Mouse (Mus musculus) left cerebral cortex, adult 11 months (tissue): Measurements from ENCODE around the gene BC025920.

Source experiments
- DNase-seq: peaks from one replicate; pipeline ENCODE4 v3.0.0; 2022; ENCODE audit warnings: low spot score

BC025920 gene

DNA sequence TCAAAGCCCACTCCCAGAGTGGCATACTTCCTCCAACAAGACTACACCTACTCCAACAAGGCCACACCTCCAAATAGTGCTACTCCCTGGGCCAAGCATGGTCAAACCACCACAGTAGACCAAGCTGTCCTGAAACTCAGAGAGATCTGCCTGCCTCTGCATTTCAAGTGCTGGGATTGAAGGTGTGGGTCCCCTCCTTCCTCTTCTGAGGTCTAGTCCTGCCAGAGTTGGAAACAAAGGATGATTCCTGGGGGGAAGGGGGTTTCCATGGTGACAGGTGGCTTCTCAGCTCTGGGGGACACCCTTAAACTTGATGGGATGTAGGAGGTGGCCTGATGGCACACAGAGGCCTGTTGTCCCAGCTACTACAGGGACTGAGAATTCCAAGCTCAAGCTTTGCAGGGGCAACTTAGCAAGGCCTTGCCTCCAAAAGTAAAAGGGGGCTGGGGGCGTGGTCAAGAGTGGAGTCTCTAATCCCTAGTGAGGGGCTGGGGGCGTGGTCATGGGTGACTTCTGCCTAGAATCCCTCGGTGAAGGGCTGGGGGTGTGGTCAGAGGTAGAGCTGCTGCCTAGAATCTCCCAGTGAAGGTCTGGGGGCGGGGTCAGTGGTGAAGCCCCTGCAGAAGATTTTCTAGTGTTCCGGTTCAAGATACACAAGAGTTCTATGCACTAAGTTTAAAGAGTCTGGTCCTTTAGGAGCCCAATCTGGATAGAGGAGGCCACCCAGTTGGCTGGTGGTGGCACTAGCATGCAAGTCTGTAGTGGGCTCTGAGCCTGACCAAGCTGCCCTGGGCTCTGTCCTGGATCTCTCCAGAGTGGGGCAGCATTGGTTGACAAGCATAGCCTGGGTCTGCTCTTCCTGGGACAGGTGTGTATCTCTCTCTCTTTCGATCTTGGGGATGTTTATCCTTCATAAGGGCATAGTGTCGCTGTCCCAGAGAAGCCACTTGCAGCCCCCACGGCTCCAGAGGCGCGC is 31.7 kb upstream of the BC025920 start, which contains the start of gene Tle2:
Gene Tle2 (plus strand): TSS at position 481 of the 976 bp plus-strand sequence.
- DNase-seq: no peak

- no peak for DNase-seq
Measured at GRCm38 (mm10) chr10:81575208-81575631, 30.9 kb upstream of the BC025920 start.

- DNase-seq: no peak
Measured at GRCm38 (mm10) chr10:81575695-81576094, 30.4 kb upstream of the BC025920 start.

- no peak for DNase-seq
Measured at GRCm38 (mm10) chr10:81579967-81580366, 26.1 kb upstream of the BC025920 start.

DNA sequence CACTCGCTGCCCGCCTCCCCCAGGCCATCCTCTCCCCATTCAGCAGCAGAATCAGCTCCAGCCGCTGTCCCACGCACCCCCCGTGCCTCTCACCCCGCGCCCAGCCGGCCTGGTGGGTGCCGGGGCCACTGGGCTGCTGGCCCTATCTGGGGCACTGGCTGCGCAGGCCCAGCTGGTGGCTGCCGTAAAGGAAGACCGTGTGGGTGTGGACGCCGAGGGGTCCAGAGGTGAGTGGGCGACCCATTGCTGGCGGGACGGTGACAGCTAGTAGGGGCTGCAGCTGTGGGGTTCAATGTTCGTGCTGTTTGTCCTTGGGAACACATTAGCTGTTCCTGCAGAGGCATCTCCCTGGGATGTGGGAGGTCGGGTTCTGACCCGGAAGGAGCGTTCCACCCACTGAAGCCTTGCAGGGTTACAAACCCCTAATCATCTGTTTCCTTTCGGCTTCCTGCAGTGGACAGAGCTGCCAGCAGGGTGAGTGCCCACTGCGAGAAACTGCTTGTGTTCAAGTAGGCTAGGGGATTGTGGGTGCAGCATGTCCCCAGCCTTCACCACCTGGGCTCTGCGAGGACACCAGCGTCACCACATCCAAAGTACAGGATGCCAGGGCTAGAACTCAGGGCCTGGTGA is 25.5 kb upstream of the BC025920 start:
- no peak for DNase-seq

DNA sequence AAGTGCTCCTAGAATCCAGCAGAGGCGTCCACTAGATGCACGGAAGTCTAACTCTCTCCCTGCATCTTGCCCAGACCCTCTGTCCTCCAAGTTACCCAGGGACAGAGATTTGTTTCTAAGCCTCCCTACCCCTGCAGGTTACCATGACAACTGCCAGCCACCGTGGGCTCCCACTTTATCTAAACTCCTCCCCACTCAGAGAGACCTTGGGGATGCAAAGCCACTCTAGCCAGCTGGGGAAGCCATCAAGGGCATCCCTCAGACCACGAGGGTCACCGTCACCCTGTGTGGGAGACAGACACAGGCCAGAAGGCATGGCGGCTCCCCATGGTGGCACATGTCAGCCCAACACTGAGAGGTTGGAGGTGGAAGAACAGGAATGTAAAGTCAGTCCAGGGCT is 22.7 kb upstream of the BC025920 start:
- no peak for DNase-seq

DNA sequence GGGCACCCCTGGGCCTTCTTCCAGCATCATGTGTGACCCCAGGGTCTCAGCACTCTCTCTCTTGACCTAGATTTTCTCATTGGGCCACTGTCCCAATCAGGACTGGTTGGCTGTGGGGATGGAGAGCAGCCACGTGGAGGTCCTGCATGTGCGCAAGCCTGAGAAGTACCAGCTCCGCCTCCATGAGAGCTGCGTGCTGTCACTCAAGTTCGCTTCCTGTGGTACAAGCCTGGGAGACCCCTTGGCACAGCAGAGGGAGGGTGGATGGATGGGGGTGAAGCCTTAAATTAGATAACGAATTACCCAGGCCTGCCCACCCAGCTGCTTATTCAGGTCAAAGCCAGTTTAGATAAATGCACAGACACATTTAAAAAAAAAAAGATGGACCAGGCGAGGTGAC is 17.3 kb upstream of the BC025920 start:
- DNase-seq: no peak

DNA sequence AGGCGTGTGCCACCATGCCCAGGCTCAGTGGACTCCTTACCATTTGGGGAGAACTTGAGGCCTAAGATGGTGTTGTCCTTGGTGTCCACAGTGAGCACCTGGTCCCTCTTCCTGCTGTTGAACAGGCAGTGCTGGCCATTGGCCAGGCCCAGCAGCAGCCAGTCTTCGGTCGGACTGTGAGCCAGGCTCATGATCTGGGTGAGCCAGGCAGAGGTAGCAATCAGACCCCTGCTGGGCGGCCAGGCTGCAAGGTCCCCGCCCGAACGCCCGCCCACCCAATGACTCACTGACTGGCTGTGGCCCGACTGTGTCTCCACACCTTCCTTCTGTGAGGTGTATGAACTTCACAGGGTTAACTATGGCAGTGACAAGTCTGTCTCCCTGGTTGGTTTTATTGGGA is 14.2 kb upstream of the BC025920 start:
- DNase-seq: no peak

DNA sequence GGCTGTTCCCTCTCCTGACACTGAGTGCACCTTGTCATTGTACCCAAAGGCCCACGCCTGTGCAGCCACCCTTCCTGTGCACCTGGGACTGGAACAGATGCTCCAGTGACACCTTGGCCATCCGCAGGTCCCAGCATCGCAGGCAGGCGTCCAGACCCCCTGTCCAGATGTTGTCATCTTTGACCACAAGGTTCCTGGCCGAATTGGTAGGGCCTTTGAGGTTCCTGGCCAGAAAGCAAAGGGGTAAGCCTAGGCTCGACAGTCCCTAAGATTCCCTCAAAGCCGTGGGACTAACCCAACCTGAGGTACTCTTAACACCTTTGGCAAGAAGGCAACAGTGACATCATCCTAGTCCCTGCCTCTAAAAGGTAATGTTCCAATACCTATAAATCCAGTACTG is 13.4 kb upstream of the BC025920 start:
- no peak for DNase-seq

- DNase-seq: no peak
Measured at GRCm38 (mm10) chr10:81593223-81593622, 12.8 kb upstream of the BC025920 start.

- no peak for DNase-seq
Measured at GRCm38 (mm10) chr10:81593935-81594334, 12.1 kb upstream of the BC025920 start.

DNA sequence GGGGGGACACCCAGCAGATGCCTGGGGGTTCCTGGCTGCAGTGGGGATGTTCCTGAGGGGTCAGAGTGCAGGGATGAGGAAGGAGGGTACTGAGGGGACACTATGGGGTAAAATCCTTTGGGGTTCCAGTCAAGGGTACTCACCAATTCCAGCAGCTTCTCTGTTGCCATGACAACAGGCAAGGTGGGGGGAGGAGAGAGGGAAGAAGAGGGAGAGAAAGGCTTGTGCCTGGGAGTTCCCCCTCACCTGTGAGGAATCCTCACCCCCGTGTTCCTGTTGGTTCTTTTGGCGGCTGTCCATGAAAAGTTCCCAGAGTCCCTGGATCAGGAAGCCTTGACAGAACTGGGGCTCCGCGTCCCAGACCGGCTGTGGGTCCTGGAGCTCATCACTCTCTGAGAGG is 10.5 kb upstream of the BC025920 start:
- DNase-seq: no peak

- no peak for DNase-seq
Measured at GRCm38 (mm10) chr10:81596611-81597010, 9.5 kb upstream of the BC025920 start.

GRCm38 (mm10) chr10:81597137-81597950 is 8.7 kb upstream of the BC025920 start:
- DNase-seq: no peak

GRCm38 (mm10) chr10:81598342-81598741 is 7.7 kb upstream of the BC025920 start:
- DNase-seq: no peak

DNA sequence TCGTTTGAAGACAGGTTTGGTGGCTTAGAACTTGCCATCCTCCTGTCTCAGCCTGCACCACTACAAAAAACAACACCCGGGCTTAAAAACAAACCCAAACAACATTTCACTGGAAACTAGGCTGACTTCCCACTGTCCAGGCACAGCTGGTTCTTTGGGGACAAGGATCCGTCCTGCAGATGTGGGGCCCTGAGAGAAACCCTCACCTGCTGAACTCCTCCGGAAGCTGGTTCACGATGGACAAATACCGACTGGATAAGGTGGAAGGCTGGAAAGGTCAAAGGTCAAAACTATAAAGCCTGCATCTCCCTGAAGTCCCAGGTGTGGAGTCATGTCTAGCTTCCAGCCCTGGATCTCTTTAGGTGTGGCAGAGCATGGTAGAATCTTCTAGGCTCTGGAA is 7.2 kb upstream of the BC025920 start:
- no peak for DNase-seq

DNA sequence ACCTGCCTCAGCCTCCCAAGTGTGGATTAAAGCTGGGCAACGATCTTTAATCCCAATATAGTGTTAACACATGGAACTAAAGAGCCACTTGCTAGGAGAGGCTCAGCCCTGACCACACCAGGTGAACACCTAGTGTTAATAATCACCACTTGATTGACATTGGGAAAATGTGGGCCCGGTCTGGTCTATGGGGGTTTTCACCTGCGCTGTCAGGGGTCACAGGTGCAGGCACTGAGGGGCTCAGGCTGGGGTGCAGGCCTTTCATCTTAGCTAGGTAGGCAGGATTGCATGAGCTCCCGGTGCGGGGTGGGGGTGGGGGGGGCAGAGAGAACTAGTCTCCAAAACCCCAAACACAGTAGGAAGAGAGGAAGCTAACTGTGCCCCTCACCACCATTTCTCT is 6.4 kb upstream of the BC025920 start:
- no peak for DNase-seq

GRCm38 (mm10) chr10:81600096-81600495 is 6.0 kb upstream of the BC025920 start:
- DNase-seq: no peak

GRCm38 (mm10) chr10:81600738-81601203 is 5.3 kb upstream of the BC025920 start, which contains the start of gene Tle6:
Gene Tle6 (minus strand): TSS chr10:81601073.
- peak; percentile 91 for DNase-seq

- DNase-seq: no peak
Measured at GRCm38 (mm10) chr10:81601396-81601905, 4.6 kb upstream of the BC025920 start.

DNA sequence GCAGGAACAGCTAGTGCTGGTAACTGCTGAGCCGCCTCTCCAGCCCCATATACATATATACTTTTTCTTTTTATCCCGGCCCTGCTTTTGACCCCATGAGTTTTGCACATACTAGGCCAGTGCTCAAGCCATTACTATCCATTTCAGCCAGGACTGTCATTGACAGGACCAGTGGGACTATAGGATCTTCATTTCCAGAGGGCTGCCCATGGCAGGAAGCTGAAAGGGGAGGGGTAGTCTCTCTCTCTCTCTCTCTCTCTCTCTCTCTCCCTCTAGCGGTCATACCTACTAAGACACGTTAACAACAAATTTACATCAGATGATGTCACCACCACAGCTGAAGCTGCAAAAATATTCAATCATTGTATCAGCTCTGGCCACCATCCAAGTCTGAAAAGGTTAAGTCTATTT is 3.3 kb upstream of the BC025920 start:
- DNase-seq: no peak
